Mouse (Mus musculus): ENCODE data around the gene Cfap74.

Gene Cfap74

DNA sequence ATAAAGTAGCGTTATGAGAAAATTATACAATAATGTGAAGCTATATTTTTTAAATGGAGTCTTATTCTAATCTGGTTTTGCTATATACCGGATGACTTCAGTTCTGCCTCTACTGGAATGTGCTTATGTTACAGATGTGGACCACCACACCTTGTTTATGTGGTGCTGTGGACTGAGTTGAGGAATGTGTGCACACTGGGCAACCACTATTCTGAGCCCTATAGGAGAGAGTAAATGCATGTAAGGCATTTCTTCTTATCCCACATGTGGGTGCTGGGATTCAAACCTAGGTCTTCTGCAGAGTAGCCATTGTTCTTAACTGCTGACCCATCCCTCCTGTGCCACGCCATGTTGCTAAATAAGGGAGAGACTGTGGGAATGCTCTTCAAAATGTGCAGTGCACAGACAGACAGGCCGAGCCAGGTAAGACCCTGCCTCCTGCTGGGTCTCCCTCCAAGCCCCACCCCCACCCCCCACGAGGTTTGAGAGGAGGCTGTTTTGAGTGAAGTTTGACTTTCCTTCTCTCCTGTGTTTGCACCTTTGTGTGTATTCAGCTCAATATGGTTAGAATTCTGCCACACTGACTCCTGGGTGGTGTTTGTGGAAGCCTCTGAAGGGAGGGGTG lies 96.8 kb downstream of the Cfap74 start:
- no peak for DNase-seq

- no peak for DNase-seq
These were observed 99.6 kb downstream of the Cfap74 start for GRCm38 (mm10) chr4:155508614-155509013.

- DNase-seq, result no peak
These were observed 102.0 kb downstream of the Cfap74 start for GRCm38 (mm10) chr4:155510981-155511380.

- DNase-seq, result no peak
These were observed 105.8 kb downstream of the Cfap74 start for GRCm38 (mm10) chr4:155514810-155515209.
